Mouse (Mus musculus): ENCODE measurements at regions not wholly inside any gene's neighbourhood (a gene's known extent, or its start where the extent isn't known, plus 50 kb on each side); places are given as distances from the start of the nearest gene placed in this dataset.

DNA sequence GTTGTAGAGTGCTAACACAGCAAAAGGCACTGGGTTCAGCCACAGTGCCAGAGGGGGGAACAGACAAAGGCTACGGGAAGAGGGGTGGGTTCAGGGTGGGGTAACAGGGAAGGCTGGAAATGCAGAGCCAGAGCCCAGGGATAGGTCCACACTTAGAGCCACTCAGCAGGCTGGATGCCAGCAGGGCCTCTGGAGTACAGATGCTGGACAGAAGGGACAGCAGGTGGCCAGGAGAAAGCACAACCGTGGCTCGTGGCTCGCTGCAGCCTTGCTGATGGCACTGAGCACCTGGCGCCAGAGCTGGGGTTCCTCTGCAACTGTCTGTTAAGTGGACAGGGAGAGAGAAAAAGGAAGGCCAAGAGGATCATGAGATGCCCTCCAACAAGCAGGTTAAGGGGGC is 174.2 kb downstream of the Mroh4 start:
- DNase-seq: no peak

DNA sequence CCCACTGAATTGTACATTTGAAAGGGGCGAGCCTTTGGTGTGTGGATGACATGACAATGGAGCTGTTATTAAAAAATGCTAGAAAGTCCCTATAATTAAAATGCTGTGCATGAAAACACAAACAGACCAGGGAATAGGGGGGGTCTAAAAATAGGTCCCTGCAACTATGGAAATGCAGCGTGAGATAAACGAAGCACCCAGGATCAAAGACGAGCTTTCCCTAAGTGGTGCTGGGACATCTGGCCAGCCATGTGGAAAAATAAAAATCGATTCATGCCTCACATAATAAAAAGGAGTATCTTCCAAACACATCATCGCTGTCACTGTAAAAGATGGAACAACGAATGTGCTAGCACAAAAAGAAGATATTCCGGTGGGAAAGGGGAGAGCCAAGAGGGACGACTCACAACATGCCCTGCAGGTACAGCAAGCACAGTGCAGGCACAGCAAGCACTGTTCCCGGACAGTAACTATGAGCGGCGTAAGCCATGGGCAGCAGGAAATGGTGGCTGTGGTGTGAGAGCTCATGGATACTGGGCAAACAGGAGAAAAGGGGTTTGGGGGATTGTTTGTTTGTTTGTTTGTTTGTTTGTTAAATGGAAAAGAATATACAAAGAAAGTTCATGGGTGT is 176.7 kb downstream of the Mroh4 start:
- peak; percentile 32 for DNase-seq

DNA sequence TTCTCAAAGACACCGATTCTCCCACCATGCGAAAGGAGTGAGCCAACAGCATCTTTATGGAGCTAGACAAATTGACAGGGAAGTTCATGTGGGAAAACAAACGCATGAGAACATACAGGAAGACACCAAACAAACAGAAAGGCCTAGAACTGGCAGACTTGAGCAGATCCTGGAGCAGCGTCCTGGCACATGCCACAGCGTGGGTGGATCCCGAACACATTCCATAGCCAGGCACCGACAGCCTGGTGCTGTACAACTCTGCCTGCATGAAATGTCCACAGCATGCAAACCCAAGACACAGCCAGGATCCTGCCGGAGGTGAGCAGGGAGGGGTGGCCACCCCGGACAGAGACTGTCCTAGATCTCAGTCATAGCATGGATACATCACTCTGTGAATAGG is 177.2 kb downstream of the Mroh4 start:
- DNase-seq: no peak

DNA sequence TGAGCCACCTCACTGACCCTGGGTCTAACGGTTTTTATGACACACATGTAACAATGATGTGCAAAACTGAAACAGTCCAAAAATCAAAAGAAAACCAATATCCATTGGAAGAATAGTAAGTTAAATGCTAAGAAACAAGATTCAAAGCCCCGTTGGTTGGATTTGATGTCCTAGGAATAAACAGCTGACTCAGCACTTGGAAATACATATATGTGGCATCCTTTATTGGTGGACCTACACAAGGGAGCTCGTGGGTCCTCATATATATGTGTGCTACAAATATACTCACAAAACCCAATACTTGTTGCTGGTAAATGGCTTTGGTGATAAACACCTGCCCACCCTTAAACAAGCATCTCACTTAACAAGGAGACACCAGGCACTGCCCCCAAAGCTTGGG is 178.2 kb downstream of the Mroh4 start:
- DNase-seq: no peak

DNA sequence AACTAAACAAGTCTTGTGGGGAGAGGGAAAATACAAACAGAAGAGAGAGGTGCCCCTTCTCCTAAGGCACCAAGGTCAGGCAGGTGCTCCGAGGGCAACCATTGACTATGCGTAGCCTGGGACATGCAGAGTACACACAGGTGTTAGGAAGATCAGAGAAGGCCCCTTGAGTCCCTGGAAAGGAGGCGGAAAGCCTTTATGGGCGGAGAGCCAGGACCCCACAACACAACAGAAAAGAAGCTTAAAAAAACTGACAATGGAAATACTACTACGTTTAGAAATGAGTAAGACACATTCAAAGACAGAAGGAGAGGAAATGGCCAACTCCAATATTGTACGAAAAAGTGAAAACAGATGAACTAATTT is 179.5 kb downstream of the Mroh4 start:
- no peak for DNase-seq

DNA sequence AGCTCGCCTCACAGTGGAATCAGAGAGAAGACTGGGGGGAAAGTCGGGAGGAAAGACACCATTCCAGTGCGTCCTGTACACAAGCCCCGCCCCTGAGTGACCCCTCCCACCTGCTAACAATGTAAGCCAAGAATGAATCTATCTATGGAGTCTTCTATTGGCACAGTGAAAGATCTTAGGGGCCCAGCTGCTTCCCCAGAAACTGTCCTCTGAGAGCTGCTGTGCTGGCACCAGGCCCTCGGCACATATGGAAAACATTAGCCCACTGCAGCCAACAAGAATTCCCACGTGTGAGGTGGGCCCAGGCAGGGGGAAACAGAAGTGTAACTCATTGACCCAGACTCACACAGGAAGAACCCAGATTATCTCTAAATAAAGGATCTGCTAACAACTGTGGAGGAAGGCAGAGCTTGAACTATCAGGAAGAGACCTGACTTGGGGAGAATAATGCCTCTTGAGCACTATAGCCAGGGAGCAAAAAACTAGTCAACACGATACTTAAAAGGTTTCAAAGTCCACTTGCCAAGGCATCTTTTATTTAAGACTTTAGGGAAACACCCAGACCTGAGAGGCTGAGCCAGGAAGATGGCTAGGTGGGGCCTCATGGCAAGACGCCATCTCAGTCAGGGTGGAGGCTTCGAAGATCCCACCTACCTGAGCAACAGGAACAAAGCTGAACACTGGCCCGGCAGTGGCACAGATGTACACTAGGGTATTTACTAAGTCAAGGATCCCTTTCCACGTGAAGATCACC is 180.1 kb downstream of the Mroh4 start:
- DNase-seq: no peak

DNA sequence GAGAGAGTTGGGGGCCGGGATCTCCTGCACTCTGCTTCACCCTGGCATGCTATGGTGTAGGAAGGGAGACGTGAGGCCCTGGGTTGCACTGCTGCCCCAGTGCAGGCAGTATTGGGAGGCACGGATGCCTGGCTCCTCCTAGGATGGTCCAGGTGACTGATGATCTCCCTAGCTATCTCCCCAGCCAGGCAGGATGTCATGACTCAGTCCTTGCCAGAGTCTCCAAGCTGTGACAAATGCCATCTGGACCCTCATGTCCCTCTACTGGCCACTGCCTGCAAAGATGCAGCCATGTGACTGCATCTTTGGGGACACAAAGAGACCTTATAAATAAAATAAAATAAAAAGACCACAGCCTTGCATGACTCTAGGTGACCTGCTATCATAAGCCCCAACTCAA is 181.6 kb downstream of the Mroh4 start:
- DNase-seq: no peak

DNA sequence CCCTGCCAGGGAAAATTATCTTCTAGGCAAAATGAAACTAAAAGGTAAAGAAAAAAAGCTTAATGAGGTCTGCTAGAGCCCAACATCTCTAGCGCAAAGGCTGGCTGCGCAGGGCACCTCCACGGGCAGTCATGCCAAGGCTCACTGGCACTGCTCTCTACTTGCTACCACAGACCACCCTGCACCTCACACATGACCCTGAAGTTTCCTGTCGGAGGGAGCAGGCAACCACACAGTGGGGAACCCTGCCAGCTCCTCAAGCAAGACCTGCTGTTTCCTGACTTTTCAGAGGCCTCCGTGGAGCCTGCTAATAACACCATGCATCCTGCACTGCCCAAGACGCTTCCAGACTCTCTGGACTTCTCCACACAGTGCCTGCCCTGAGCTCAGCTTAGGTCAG is 182.3 kb downstream of the Mroh4 start:
- DNase-seq: no peak

DNA sequence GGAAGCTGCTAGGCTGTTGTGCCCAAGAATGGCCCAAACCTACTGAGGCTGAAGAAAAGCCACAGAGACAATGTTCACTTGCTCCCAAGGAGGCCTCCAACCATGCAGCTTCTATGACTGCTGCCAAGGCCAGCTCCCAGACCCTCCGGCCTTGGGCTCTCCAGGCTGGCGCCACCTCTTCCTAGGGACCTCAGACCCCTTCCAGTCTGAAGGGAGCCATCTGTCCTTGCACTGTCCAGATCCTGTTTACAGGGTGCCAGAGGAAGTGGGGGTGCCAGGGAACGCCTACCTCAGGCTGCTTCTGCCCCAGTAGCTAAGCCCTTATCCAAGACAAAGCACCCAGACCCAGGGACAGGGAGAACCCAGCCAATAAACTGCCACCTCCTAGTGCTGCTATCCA is 183.7 kb downstream of the Mroh4 start:
- DNase-seq: no peak

DNA sequence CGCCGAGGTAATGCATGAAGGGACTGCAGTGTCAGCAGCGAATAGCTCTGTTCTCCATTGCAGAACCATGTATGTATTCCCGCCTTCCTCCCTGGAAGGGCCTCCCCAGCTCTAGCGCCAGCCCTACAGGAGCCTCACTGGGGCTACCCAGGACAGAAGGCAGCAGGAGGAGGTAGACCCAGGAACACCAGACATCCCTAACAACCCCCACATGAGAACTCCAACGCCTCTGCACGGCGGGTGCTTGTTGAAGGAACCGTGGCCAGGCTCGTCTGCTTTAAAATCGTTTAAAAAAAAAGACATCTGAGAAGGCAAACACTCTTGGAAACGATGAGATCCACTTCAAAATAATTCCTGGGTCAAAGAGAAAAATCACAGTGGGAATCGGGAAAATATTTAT is 194.3 kb downstream of the Mroh4 start:
- DNase-seq: no peak

DNA sequence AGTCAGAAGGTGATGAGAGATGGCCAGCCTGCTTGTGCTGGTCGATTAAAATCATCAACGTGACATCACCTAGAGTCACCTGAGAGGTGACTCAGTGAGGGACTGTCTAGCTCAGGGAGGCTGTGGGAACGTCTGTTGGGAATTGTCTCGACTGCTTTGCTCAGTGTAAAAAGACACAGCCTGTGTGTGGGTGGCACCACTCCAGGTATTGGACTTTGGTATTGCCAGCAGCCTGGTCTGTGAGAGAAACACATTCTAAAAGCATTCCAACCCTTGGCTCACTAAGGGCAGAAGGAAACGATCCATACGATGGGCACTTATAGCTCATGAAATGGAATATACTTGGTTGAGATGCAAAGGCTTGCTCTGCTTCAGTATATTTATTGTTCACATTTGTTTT is 209.2 kb downstream of the Mroh4 start:
- no peak for DNase-seq

DNA sequence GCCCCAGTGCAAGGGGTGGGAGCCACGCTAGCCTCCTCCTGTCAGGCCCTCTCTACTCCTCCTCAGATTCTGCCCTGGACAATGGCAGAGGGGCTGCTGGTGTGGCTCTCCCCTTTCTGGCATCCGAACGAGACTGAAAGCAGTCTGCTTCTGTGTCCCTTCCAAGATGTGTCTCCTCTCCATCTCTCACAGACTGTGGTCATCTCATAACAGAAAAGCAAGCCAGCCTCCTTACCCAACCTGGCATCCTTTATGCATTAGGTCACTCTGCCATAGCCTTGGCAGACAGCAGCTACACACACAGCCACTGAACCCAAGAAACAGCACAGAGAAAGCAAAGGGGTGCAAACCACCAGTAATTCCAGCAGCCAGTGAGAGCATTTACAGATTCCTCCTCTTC is 213.2 kb downstream of the Mroh4 start:
- no peak for DNase-seq

DNA sequence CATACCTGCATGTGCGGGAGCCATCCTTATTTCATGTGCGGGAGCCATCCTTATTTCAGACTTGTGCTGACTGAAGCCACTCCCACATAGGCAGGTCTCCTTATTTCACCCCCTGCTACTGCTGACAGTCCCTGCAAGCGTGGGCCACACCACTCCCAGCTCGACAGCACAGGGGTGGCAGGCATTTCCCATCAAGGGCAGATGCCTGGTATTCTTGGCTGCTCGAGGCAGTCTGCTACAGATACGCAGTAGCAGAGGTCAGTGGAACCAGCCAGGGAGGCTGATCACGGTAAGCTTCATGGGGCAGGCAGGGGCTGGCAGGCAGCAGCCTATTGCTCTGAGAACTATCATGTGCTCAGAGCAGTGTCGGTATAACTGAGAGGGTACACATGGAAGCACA is 215.6 kb downstream of the Mroh4 start:
- DNase-seq: no peak

DNA sequence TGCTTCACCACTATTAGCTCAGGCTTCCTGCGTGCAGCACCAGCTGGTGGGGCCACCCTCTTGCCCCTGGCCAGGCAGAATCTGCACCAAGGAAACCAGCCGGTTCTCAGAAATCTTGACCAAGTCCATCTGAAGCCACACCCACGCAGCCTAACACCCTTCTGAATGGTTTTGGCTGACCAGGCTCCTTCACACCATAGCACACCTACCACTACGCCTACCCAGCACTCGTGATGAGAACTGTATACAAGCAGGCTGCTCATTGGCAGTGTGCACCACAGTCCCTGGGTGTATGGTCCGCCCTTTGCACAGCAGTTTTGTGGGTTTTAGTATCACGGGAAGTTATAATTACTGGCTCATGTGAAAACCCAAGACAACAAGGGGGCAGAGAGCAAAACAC is 217.5 kb downstream of the Mroh4 start:
- no peak for DNase-seq

DNA sequence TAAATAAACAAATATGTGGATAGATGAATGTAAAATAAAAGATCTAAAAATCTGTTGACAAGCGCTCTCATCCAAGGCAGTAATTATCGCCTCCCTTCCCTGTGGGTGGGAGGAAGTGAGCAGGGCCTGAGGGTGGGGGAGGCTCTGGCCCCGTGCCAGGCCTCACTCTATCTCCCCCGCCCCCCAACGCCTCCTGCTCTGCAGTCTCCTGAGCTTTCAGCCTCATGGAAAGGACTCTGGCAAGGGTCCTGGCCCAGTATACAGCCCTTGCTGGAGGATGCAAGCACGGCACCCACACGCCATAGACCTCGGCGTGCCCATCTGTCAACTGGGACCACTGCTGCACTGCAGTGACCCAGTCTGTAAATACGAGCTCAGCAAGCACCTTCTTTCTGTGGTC is 222.9 kb downstream of the Mroh4 start:
- DNase-seq: no peak

DNA sequence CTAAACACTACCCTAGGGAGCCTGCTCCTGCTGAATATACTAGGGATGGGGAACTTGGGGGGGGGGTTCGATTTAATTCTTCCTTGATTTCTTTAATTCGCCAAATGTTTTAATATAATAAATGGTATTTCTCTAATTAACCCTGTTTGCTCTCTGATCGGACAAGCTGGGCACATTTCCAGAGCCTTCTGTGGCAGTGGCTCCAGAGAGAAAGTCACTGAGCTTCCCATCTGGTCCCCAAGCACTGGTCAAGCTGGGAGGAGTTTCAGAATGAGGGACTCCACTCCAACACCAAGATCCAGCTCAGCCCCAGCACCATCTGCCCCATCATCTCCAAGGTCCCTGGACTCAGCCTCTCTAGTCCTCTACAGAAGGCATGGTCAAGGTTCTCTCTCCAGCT is 223.9 kb downstream of the Mroh4 start:
- DNase-seq: no peak

DNA sequence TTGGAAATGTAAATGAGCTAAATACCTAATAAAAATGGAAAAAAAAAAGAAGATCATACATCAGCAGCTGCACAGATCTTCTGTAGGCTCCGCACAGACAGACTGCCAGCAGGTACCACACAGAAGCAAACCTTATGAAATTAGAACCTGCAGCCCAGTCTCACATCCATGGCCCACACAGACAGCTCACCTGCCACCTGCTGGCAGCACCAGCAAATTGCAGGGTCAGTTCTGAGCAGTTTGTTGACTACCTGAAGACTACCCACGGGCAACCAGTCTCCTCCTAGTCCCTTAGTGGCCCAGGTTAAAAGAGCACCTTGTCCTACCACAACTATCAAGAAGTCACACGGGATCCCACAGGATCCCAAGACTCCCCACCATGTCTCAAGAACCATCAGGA is 225.1 kb downstream of the Mroh4 start:
- DNase-seq: no peak

DNA sequence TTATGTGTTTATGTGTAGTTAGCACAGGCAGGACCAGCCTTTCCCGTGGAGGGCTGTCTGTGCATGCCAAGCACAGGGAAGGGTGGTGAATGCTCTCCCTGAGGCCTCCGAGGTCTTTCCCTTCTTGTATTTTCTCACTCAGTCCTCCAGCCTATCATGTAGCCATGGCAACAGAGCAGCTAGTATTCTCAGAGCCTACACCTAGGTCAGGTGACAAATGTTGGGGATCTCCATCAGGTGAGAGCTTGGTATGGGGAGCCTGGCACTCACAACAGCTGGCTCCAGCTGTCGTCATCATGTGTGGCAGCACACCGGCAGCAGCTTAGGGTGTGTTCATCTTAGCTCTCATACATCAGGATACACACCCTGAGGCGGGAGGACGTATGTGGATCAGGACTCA is 231.3 kb downstream of the Mroh4 start:
- DNase-seq: no peak

DNA sequence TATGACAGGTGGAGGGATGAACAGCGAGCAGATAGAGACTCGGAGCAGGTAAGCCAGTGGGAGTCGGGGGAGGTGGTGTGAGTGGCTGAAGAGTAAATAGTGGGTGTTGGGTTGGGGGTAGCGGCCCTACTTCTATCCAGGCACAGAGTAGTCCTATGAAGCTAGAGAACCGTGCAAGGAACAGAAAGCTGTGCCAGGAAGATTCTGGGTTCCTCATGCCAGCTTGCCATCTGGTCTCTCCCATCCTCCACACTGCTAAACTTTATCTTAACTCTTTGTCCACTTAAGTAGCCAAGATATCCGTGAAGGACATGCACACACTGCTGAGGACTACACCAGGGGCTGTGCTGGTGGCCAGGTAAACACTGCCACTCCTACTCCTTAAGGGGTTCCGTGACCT is 234.9 kb downstream of the Mroh4 start:
- no peak for DNase-seq

DNA sequence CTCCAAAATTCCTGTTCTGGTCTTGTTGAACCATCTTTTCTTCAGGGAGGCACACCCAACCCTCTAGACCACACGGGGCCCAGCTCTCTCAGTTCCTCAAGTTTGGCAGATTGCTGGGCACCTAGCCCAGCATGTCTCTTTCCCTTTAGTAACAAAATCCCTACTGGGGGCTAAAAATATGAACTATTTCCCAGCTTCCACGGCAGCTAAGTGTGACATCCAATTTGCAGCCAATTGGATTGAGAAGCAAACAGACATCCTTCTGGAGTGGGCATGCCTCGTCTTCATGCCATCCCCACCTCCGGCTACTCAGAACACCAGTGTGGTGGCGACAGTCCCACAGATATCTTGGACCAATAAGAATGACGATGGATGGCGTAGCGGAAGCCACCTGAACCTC is 240.1 kb downstream of the Mroh4 start:
- no peak for DNase-seq

DNA sequence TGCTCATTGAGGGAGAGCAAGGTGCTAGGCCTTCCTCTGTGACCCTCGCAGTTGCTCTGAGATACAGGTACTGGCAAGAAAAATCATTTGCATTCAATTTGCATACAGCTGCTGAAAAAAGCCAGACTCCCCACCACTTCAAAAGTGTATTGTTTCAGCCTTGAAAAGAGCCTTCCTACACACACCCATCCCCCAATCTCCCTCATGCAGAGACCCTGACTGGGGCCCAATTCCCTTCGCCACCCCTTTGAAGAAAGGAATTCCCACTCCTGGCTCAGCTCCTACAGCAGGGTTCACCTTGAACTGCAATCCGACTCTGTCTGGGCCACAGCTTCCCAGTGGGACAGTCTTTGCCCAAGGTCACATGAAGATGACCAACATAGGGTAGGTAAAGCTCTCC is 248.6 kb downstream of the Mroh4 start:
- DNase-seq: no peak

DNA sequence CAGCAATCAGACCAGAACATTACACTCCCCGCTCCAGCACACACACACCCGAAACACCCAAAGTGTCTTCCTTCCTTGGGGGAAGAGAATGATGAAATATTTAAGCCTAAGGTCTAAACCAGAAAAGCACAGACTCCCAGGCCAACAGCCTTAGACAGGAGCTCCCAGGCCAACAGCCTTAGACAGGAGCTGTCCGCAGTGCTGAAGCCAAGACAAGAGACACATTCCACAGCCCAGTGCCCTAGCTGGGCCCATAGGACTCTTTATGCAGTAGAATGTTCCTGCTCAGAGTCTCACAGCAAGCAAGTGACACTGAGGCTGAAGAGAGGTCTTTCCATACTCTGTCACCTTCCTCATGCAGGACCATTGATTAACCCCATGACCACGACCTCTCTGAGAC is 253.6 kb downstream of the Mroh4 start:
- DNase-seq: peak; percentile 54

DNA sequence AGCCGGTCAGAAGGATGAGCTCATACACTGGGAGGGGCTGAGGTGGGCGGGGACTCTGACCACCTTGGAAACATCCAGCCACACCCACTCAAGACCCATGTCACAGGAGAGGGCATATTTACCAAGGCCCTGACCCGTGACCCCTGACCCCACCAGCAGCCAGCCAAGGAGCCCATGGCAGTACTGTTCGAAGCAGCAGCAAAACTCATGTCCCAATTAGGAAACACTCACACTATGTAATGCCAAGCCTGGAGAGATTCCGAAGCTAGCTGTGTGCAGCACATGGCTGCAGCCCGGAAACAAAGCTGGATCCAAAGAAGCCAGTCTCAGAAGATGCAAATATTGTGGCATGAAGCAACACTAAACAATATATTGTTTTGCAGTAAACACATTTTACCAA is 256.8 kb downstream of the Mroh4 start:
- DNase-seq: no peak

DNA sequence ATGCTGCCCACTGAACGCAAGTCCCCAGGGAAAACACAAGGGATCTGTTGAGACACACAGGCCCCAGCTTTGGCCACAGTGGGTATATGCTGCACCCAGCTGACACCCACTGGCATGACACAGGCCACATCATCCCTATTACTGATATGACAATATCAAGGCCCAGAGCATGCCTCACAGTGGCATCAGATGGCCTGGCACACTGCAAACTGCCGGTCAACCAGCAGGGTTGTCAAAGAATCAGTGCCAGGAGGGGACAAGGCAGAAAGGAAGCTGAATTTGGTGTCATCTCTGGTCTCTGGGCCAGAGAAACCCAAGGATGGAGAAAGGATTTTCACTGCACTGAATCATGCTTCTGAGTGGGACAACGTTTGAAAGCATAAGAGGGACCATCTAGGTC is 266.7 kb downstream of the Mroh4 start:
- DNase-seq: no peak

DNA sequence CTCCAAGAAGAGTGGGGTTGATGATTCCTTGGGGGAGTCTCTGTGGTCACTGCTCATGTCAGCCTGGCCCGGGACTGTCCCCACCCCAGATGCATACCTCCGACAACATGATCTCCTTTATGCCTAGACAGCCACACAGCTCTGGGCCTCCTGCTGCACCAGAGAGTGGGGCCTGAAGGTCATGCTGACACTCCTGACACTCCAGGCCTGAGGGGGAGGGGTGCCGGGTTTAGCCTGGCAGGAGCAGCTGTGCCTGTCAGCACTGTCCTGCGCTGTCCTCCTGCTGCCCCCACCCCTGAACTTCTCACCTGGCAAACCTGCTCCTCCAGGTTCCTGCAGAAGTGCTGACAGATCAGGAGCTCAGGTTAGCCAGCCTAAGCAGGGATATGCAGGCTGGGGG is 288.2 kb downstream of the Mroh4 start:
- no peak for DNase-seq
